Mouse (Mus musculus): Measurements from ENCODE around the gene Nckap5l. TPM values are rescaled to one million over a fixed set of nuclear protein-coding genes. Genes with fewer than 3 reads are reported as not detected.

Nckap5l gene
- polyA plus RNA-seq, 1 experiment = 1.3 TPM

DNA sequence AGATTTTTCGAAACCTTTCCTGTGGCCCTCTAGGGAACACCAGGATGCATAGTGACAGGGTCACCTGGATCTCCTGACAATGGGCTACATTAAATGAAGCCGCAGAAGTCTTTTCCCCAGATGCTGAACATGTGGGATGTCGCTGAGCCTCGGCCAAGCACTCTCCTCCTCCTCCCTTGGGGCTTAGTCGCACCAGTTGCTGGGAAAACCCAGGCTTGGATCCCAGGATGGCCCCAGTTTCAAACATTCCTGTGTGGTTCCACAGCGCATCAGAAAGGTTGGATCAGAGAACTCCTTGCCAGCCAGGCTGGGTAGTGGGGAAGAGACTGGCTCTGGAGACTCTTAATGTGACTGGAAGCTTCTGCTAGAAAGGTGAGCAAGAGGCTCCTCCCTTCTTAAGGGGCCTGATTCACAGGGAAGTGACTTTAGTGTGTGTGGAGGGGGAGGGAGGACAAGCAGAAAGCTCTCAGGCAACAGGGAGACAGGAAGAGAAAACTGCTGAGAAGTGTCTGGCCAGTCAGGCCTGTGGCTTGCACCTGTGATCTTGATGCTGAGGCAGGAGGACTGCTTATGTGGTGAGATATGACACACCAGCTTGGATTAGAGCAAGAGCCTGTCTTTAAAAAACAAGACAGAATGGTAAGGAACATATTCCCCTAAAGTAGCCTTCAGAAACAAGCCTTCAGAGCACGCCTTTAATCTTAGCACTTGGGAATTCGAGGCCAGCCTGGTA lies 18.4 kb downstream of the Nckap5l start:
- DNase-seq (ENCODE audit: low read depth, low spot score) = no peak
- 72% methylated on average over 8 of the region's 8 CpGs for WGBS

DNA sequence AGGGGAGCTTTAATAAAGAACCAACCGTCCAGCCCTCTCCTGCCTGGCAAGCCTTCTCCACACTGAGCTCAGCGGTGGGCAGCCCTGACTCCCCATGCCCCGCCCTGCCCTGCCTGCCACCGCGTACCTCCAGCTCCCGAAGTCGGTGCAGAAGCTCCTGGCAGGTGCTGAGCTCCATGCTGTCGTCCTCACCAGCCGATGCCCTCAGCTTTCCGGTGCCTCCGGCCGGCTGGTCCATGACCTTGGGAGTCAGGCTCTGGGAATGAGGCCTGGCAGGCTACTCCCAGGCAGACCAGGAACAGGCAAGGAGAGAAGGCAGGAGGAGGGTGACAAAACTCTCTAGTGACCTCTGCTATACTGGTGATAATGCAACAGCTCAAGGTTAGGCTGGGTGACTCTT lies 23.6 kb downstream of the Nckap5l start:
- DNase-seq (ENCODE audit: low read depth, low spot score) = no peak
- 56% methylated on average over 12 of the region's 12 CpGs for WGBS

DNA sequence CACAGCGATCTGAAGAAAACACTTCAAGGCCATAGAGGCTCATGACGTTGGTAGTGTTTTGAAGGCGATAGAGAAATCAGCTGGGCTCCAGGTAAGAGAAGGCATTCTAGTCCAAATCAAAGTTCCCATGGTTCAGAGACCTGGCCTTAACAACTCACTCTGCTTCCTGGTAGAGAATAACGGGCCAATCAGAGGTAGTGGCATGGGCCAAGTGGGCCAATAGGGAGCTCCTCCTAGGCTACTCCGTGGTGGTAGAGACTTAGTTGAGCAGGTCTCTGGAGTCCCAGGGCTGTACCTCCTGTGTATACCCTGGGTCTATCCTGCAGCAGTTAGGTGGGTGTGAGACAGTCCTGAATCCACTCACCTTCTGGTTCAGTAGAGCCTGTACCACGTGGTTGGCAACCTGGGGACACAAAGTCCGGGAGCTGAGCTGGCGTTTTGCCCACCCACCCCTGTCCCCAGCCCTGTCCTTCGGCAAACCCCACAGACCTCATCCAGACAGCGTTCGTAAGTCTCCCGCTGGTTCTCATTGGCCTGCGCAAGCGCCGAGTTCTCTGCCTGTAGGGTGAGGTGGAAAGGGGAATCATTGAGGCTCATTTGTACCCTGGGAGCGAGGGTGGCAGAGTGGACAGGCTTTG lies 24.3 kb downstream of the Nckap5l start:
- 80% methylated on average over 16 of the region's 16 CpGs for WGBS
- DNase-seq (ENCODE audit: low read depth, low spot score) = no peak

- WGBS = 73% methylated on average over 8 of the region's 8 CpGs
- no peak for DNase-seq (ENCODE audit: low read depth, low spot score)
Observed at GRCm38 (mm10) chr15:99431967-99432366, 25.6 kb downstream of the Nckap5l start.

- no peak for DNase-seq (ENCODE audit: low read depth, low spot score)
- 76% methylated on average over 7 of the region's 7 CpGs for WGBS
Observed at GRCm38 (mm10) chr15:99431504-99431903, 26.0 kb downstream of the Nckap5l start.

DNA sequence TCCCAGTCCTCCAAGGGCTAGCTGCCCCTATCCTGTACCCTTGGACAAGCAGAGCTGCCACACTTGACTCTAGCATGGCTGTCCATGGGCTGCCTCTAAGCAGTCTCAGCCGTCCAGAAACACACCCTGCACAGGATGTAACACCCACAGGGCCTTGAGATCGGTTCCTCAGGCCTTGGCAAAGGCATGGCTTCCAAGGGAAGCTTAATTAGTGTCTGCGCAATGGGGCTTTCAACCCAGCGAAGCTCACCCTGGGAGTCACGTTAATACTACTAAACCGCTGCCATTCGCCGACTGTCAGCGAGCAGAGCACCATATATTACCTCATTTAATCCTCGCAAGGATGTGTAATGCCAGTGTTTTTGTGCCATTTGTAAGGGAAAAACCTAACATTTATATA lies 26.5 kb downstream of the Nckap5l start:
- no peak for DNase-seq (ENCODE audit: low read depth, low spot score)
- 85% methylated on average over 10 of the region's 10 CpGs for WGBS

- DNase-seq (ENCODE audit: low read depth, low spot score) = no peak
- 72% methylated on average over 8 of the region's 8 CpGs for WGBS
Observed at GRCm38 (mm10) chr15:99430394-99430793, 27.2 kb downstream of the Nckap5l start.

- no peak for DNase-seq (ENCODE audit: low read depth, low spot score)
- WGBS = 95% methylated on average over 9 of the region's 9 CpGs
Observed at GRCm38 (mm10) chr15:99423884-99424283, 33.7 kb downstream of the Nckap5l start.

GRCm38 (mm10) chr15:99423131-99423530 lies 34.4 kb downstream of the Nckap5l start:
- no peak for DNase-seq (ENCODE audit: low read depth, low spot score)
- 89% methylated on average over 10 of the region's 10 CpGs for WGBS

DNA sequence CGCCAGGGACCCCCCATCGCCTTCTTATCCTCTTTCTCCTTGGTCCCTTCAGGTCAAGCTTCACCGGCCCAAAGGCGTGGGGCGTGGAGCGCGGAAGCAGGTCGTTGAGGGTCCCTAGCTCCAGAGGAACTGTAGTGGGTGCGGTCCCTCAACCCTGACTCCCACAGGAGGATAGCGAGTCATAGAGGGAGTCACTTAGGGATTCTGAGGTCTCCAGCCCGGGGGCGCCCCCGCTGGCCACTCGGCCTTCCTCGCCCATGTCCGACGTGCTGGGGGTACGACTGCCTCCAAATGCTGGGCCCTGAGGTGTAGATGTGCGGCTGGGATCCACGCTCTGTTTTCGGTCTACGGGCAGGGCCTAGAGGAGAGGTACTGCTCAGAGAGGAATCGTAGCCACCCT lies 35.0 kb downstream of the Nckap5l start:
- WGBS = 93% methylated on average over 23 of the region's 23 CpGs
- DNase-seq (ENCODE audit: low read depth, low spot score) = no peak

DNA sequence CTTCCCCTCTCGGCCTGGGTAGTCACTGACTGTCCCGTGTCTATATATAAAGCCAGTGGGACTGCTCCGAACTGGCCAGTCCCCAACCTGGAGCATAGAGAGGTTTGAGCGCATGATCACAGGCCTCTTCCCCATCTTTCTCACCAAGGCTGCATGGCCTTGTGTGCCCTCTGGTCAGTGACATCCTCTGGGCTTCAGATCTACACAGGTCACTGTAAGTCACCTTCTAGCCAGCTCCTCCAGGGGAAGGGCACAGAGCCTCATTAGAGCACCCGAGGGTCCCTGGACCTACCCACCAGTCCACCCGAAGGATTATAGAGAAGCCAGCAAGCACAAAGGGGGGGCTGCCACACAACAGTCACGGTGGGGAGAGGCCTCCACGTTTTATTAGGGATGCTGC lies 35.9 kb downstream of the Nckap5l start:
- no peak for DNase-seq (ENCODE audit: low read depth, low spot score)
- 75% methylated on average over 8 of the region's 8 CpGs for WGBS

- DNase-seq (ENCODE audit: low read depth, low spot score) = no peak
- 67% methylated on average over 9 of the region's 9 CpGs for WGBS
Observed at GRCm38 (mm10) chr15:99421152-99421551, 36.4 kb downstream of the Nckap5l start.

DNA sequence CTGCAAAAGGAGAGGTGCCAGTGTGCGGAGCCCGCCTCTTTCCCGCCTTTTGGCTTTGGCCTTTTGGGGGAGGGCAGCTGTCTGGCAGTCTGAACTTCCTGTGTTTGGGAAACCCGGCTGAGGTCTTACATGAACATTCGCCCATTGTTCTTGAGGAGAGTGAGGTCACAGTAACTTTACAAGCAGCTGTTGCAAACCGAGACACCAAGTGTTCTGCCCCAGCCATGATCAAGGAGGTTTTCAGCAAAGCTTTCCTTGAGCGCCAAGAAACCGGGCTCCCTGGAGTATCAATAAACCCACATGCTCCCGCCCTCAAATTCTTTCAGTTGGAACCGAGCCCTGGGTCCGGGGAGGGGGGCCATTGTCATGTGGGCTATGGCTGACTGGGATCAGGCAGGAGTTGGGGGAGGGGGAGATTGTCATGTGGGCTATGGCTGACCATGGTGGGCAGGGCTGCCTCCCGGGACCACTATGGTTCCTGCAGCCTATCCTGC lies 37.0 kb downstream of the Nckap5l start:
- 10% methylated on average over 12 of the region's 12 CpGs for WGBS
- DNase-seq (ENCODE audit: low read depth, low spot score) = no peak

DNA sequence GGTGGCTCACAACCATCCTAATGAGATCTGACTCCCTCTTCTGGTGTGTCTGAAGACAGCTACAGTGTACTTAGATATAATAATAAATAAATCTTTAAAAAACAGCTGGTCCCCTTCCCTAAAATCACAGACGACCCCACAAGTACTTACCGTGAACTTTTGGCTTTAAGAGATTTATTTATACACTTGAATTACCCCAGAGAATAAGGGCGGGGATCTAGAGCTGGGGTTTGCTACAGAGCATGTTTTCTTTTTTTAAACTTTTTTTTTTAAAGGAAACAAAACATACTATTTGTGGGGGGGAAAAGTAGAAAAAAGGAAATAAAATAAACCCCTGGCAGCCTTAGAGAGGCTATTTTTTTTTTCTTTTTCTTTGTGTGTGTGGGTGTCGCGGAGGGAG lies 37.4 kb downstream of the Nckap5l start:
- 22% methylated on average over 5 of the region's 5 CpGs for WGBS
- DNase-seq (ENCODE audit: low read depth, low spot score) = no peak

GRCm38 (mm10) chr15:99417692-99418271 lies 39.8 kb downstream of the Nckap5l start:
- WGBS = 32% methylated on average over 17 of the region's 17 CpGs
- DNase-seq (ENCODE audit: low read depth, low spot score) = no peak

DNA sequence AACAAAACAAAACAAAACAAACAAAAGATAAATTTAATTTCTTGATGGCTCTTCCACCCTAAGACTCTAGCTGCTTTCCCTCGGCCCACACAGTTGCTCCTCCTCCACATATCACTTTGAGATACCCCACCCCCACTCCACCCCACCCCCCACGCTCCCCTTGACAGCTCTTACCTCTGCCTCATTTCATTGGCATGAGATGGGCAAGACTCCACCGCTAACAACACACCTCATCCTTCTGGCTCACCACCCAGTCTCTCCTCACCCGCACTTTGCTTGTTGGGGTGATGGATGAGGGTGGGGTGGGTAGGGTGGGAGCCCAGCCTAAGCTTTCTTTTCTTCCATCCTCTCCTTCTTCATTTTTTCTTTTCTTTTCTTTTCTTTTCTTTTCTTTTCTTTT lies 40.6 kb downstream of the Nckap5l start:
- 17% methylated on average over 4 of the region's 4 CpGs for WGBS
- no peak for DNase-seq (ENCODE audit: low read depth, low spot score)

DNA sequence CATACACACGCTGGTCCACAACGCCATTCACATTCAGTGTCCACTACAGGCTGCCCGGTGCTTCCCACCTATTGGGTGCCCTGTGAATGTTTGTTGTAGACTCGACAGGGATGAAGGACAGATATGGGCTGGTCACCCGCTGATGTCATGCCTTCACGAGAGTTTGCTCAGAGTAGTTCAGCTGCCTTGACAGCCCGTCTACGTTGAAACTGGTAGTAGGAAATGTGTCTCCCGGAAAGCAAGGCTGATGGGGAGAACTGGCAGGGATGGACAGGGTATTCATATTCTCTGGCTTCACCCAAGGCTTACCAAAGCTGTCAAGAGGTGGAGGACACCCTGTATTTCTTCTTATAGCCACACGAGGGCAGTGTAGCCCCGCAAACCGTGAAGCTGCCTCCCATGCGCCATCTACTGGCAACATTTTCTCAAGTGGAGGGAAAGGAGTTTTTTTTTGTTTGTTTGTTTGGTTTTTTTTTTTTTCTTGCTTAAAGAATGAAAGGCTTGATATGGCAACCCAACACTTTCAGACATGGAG lies 41.1 kb downstream of the Nckap5l start:
- no peak for DNase-seq (ENCODE audit: low read depth, low spot score)
- 11% methylated on average over 13 of the region's 13 CpGs for WGBS

DNA sequence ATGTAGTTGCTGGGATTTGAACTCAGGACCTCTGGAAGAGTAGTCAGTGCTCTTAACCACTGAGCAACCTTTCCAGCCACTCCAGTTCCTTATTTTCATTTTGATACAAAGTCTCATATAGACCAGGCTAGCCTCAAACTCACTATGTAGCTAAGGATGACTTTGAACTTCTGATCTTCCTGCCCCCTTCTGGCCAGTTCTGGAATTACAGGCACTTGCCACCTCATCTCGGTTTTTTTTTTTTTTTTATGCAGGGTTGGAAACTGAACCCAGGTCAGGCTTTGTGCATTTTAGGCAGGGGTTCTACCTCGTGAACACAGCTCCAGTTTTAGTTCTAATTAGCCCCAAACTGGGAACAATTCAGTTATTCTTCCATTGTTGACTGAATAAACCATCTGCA lies 41.8 kb downstream of the Nckap5l start:
- WGBS = 12% methylated on average over 2 of the region's 2 CpGs
- DNase-seq (ENCODE audit: low read depth, low spot score) = no peak

DNA sequence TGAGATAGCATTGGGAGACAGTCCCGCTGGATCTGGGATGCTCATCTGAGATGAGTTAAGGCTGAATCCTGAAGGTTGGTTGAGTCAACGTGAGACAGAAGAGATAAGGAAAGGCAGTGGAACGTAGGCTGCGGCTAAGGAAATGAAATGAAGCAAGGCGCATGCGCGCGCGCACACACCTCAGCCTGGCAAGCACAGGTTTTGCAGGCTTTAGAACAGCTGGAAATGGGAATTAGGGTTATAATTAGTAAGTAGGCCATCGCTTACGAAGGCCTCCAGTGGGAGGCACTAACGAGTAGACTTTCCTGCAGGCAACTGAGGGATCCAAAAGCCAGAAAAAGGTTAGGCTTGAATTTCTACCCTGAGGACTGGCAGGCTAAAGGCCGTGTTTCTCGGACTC lies 45.8 kb downstream of the Nckap5l start:
- 57% methylated on average over 14 of the region's 14 CpGs for WGBS
- DNase-seq (ENCODE audit: low read depth, low spot score) = no peak

- 81% methylated on average over 9 of the region's 9 CpGs for WGBS
- DNase-seq (ENCODE audit: low read depth, low spot score) = no peak
Observed at GRCm38 (mm10) chr15:99408845-99409244, 48.7 kb downstream of the Nckap5l start.

Measured in large intestine, adult 2 months (tissue).